Mouse (Mus musculus) megakaryocyte, embryonic 14.5 days (primary cell): ENCODE measurements at regions not wholly inside any gene's neighbourhood (a gene's known extent, or its start where the extent isn't known, plus 50 kb on each side); places are given as distances from the start of the nearest gene placed in this dataset.

ENCODE experiments used
- FLI1 ChIP-seq: IDR thresholded peaks from 2 replicates; pipeline ENCODE4 v1.6.1; 2012; ENCODE audit warnings: low read length, inconsistent platforms, mixed read lengths
- GATA1 ChIP-seq: IDR thresholded peaks from 3 replicates; pipeline ENCODE4 v1.6.1; 2012; ENCODE audit warnings: mixed read lengths, low read length, inconsistent platforms, borderline replicate concordance

DNA sequence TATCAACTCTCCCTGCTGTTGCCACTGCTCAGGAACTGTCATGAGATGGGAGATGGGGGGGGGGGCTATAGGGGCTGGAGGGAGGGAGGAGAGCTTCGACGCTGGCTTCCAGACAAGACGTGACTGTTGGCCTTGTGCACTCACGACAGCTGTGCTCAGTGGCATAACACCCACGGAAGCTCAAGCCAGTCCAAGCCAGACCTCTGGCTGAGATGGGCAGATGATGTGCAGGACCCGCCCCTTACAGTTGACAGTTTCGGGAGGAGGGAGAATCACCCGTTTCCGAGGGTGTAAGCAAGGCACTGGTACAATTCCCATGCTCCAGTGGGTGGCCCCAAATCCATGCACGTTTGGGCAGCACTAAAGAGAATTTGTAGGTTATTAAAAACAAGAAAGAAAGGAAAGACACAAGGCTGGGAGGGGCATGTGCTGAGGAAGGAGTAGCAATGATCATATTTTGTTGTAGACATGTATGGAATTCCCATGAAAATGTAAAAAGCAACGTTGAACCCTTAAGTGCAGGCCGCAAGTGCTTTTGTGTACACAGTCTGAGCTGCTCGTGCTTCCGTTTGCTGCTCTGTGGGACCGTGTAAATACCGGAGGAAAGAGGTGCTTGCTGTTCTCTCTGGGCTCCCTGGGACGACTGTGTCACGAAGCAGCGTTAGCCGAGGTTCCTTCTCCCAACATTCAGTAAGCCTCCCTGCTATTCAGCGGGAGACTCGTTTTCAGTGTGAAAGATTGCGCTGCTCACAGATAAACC, 188.2 kb upstream of the Serp2 start:
- no peak for TF ChIP-seq GATA1
- no peak for TF ChIP-seq FLI1
